25 mouse cellular contexts compared by ENCODE assay signal in the genomic region with DNA sequence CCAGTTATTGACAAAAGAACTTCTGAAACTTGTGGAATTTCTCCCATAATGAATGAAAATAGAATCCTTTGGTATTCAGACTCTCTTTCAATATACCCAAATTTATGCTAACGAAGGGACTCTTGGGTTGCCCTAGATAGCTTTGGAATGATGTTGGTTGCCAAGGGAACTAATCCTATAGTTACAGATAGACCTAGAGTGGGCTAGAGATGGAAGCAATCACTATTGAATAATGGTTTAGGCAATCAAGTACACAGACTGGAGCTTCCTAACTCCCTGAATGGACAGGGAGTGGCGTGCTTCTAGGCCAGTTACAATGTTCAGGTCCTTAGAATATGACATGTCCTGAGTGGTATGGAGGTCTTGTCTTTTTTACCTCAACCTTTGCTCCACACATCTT.
"Had no signal": no experiment of that assay in that cellular context is flagged by ENCODE, and none has a peak within 500 bp of the region (broad histone marks: within the 10 kb centered on the region; RNA-seq: fewer than 3 reads in every experiment).

No protein-coding gene starts in this region.

- H3K27me3 ChIP-seq: heart, embryonic 12.5 days; hindbrain, embryonic 12.5 days; intestine, embryonic 15.5 days; limb, embryonic 12.5 days had no signal

- H3K4me3 ChIP-seq: gastrocnemius, adult 2 months; heart, embryonic 10.5 days; heart, embryonic 12.5 days; hindbrain, embryonic 10.5 days; hindbrain, embryonic 12.5 days; intestine, embryonic 15.5 days; layer of hippocampus, adult 2 months; left cerebral cortex, adult 2 months; limb, embryonic 10.5 days; limb, embryonic 12.5 days had no signal

- H3K4me1 ChIP-seq: heart, embryonic 10.5 days; heart, embryonic 12.5 days; intestine, embryonic 15.5 days; limb, embryonic 10.5 days; limb, embryonic 12.5 days had no signal

- H3K4me2 ChIP-seq: heart, embryonic 12.5 days; hindbrain, embryonic 12.5 days; hindbrain, embryonic 14.5 days; intestine, embryonic 15.5 days; limb, embryonic 12.5 days had no signal

- H3K9me3 ChIP-seq: heart, embryonic 10.5 days; heart, embryonic 12.5 days; hindbrain, embryonic 10.5 days; hindbrain, embryonic 12.5 days; intestine, embryonic 15.5 days; limb, embryonic 10.5 days; limb, embryonic 12.5 days had no signal

- DNase-seq: gastrocnemius, adult 2 months; gastrocnemius, postnatal 10 days; gastrocnemius, postnatal 25 days; heart, adult 18-20 months; heart, postnatal 10 days; heart, postnatal 4 days; kidney, adult 18-20 months; kidney, adult 8-10 months; kidney, postnatal 10 days; kidney, postnatal 25 days; kidney, postnatal 4 days; liver had no signal

- H3K27ac ChIP-seq: gastrocnemius, adult 2 months; heart, embryonic 10.5 days; hindbrain, embryonic 10.5 days; hindbrain, embryonic 12.5 days; hindbrain, embryonic 14.5 days; intestine, embryonic 15.5 days; layer of hippocampus, adult 2 months; left cerebral cortex, adult 2 months; limb, embryonic 10.5 days; limb, embryonic 12.5 days had no signal

- H3K9ac ChIP-seq: heart, embryonic 12.5 days; hindbrain, embryonic 12.5 days; hindbrain, embryonic 14.5 days; intestine, embryonic 15.5 days; limb, embryonic 12.5 days had no signal

- H3K36me3 ChIP-seq: heart, embryonic 10.5 days; heart, embryonic 12.5 days; hindbrain, embryonic 10.5 days; hindbrain, embryonic 12.5 days; intestine, embryonic 15.5 days; limb, embryonic 10.5 days; limb, embryonic 12.5 days had no signal

- ATAC-seq: hindbrain, embryonic 16.5 days; inflammation-experienced regulatory T-cells, adult 6 months; intestine, embryonic 15.5 days; intestine, postnatal 0 days had no signal
